Mouse (Mus musculus) ovary, postnatal 10 days (tissue): ENCODE measurements around the gene Dars2.

ENCODE experiments used
- DNase-seq: peaks from one replicate; pipeline ENCODE4 v3.0.0; 2022; ENCODE audit warnings: low spot score

The Dars2 gene

DNA sequence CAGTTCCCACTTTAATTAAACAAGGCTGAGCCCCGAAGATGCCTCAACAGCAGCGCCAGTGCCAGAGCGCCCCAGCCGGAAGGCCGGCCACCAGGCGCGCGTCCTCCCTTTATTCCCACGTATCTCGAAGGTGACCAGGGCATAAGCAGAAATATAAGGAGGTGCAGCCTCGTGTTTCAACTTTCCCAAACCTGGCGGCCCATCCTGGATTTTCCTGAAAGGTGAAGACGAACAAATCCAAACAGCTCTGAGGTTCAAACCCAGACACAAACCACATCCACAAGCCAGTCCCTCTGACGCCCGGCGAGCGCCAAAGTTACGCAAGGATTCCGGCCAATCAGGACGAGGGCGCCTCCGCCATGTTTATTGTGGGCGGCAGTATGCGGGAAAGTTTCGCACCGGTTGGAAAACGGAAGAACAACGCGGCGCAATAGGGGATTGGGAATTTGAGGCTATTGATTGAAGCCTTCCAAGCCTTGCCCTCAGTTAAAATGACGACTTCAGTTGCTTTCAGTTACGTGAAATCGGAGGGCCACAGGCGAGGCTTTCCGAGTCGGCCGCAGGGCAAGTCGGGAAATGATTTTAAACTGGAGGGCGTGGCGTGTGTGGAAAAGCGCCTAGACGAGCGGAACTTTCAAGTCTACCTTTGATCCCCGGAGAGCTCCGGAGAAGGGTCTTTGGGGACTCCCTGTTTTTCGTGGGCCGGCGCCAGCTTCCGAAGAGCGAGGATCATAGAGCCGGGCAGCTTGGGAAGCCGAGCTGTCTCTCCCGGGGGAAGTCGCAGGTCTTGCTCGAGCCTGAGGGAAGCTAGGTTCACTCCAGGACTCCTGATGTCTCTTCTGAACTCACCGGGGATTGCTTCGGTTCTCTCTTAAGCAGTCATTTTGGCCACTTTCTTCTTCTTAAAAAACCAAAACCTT lies at the start of gene Dars2, which contains the start of gene Cenpl:
Dars2 (minus strand) TSS at position 307 of the 920 bp plus-strand sequence.
Cenpl (plus strand) TSS at position 362 of the 920 bp plus-strand sequence.
- DNase-seq = peak; percentile 88

DNA sequence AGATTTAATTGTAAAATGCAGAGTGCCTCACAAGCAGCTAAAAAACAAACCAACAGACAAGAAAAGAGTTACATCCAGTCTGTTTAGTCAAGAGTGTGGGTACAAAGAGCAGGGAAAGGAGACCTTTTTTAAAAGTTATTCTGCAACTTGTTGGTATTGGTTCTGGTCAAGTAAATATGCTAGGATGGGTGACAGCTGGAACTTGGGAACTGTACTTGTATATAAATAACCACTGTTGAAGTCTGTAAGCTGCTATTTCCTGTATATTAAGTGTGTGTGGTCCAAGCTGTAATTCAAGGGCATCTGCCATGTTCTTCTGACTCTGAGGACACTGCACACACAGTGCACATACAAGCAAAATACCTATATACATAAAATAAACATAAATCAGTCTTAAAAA lies 44.1 kb upstream of the Dars2 start:
- no peak for DNase-seq

DNA sequence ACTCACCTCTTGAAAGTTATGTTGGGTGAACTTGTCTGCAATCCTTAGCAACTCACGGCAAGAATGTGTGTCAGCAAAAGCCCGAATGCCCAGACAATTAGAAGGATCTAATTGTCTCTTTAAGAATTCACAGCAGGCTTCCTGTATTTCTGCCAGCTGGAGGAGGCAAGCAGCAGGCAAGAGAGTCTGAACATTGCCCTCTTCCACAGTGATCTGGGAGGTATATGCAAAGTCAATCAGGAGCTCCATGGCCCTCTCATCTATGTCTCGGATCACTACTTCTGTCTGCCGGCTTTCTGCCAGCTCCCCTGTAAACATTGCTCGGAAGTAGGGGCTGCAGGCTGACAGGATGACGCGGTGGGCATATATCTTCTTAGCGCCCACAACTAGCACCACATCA lies 38.8 kb upstream of the Dars2 start:
- DNase-seq = no peak

DNA sequence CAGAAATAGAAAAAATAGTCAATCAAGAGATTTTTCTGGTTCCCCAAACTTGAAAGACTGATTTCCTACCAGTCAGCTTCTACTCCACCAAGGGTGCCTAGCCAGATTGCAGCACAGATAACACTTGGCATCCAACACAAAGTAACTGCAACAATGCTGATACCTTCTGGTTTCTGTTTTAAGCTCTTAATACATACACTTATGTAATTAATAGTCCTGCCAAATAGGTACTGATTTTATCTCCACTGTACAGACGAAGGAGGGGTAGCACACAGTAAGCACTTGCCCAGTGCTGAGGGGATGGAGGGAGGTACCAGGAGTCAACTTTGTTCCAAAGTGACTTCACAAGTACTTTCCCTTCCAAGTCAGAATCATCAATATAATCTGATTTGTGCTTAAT lies 33.4 kb upstream of the Dars2 start:
- DNase-seq = no peak

DNA sequence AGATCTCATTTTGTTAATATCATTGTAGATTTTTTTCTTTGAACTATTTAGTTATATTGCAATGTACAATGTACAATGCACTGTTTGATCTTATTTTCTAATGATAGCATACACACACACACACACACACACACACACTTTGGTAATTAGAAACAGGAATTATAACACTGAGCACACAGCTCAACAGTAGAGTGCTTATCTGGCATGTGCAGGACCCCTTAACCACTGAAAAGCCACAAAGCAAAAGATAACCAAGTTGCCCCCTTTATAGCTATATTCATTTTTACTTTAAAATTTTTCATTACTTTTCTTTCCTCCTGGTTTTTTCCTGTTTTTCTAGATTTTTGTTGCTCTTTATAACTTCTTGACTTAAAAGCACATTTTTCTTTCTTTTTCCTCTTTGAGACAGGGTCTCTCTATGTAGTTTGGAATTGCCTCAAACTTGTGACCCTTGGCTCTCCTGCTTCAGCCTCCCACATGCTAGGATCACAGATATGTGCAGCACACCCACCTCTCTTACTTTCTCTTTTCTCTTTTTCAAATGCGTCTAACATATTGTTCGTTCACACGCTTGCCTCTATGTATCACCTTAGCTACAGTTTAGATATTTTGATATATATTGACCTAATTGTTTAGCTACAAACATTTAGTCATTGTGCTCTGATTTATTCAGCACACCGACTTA lies 29.4 kb upstream of the Dars2 start:
- no peak for DNase-seq

DNA sequence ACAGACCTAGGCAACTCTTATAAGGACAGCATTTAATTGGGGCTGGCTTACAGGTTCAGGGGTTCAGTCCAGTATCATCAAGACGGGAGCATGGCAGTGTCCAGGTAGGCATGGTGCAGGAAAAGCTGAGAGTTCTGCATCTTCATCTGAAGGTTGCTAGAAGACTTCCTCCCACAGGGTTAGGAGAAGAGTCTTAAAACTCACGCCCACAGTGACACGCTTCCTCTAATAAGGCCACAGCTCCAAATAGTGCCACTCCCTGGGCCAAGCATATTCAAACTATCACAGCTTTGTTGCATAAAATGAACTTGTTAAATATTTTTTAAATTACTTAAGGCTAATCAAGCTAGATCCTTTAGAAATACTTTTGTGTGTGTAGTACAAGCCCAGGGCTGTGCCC lies 6.8 kb upstream of the Dars2 start:
- no peak for DNase-seq

DNA sequence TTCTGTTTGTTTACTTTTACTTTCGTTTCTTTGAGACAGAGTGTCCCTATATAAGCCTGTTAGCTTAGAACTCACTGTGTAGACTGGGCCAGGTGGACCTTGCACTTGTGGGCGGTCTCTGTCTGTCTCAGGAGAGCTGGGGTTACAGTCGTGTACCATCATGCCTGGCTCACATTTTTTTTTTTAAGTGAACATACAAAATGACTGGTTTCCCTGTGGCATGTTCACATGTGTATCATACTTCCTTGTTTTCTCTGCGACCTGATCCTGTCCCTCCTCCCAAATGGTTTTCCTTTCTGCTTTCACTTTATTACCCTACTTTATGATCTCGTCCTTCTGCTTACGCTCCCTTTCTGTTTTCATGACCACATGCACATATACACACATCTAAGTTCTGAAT lies 5.8 kb upstream of the Dars2 start:
- no peak for DNase-seq

DNA sequence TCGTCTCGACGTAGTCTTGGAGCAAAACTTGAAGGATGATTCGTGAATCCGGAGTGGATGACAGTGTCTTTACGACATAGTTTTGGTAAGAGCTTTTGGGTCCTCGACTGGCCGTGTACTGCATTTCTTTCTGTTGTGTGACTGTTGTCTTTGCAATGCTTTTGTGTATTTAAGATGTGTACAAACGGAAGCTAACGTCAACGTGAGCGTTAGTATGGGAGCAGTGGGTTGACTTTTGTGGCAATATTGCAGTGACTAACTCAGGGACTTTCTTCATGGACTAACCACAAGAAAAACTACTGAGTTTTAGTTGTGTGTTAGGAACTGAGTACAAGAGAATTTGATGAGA lies 788 bp upstream of the Dars2 start:
- DNase-seq = no peak

DNA sequence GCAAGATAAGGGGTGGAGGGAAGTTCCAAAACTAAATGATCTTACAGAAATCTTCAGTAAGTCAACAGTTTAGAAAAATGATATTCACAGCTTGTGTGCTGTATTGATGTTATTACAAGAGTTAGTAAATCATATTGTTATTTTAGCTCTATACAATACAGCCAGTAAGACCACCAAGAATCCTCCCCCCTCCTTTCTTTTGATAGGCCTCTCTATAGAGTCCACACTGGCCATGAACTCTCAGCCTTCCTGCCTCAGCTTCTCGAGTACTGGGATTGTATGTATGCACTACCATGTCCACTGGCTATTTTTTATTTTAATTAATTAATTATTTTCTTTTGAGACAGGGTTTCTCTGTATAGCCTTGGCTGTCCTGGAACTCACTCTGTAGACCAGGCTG lies 7.1 kb downstream of the Dars2 start:
- DNase-seq = no peak

DNA sequence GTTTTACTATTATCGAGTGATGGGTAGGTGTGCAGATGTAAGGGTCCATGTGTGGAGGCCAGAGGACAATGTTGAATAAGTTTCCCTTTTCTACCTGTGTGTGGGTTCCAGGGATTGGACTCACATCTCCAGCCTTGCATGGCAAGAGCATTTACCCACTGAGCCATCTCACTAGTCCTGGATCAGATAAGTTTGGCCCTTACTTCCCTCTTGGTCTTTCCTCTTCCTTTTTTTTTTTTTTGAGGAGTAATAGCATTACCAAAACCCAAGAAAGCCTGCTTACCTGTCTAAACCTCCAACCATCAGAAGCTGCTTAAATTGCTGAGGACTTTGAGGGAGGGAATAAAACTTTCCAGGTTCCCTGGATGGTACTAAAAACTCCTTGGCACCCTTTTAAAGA lies 13.3 kb downstream of the Dars2 start:
- no peak for DNase-seq

DNA sequence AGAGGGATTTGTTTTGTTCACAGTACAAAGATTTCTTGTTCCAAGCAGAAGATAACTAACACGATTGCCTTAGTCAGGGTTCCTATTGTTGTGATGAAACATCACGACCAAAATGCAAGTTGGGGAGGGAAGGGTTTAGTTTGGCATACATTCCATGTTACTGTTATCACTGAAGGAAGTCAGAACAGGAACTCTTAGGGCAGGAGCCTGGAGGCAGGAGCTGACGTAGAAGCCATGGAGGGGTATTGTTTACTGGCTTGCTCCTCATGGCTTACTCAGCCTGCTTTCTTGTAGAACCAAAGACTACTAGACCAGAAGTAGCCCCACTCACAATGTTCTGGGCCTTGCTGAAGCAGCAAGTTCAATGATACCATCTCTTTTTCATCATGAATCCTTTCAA lies 23.5 kb downstream of the Dars2 start:
- no peak for DNase-seq

DNA sequence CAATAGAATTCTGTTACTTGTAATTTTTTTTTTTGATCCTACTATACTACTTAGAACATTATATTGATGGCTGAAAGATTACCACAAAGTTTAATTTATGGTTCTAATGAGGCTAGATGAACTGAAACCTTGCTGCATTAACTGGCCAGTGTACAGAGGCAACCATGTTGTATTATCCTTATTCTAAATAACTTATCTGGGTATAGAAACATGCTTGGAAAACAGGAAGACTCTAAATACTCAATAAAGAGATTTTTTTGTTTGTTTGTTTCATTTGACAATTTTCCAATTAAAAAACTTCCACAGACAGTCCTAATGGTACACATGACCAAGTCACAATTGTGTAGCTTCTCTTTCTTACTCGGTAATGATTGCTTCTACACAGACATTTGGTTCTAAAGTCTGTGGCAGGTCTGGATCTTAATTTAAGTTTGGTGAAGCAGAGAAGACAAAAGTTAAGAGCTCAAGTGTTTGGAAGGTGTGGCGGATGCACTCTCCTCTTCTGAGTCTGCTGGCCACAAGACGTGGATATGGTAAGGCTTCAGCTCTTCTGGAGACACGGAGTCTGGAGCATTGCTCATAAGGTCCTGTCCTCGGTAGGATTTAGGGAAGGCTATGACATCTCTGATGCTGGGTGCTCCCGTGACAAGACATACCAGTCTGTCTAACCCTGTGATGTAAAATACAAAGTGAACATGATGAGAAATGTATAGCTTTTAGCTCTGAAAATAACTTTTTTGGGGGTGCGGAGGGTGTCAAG lies 29.0 kb downstream of the Dars2 start:
- DNase-seq = no peak

DNA sequence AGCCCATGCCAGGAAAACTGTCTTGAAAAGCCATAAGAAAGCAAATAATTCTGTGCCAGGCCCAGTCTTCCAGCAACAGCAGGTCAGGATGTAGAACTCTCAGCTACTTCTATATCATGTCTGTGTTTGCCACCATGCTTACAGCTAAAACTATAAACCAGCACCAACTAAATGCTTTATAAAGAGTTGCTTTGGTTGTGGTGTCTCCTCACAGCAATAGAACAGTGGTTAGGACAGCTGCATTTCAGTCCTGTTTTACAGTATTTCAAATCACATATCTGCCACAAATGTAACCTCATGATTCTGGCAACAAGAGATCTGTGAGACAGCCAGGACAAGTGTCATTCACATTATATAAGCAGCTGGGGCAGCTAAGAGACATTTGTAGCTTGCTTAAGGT lies 29.6 kb downstream of the Dars2 start:
- DNase-seq = no peak

DNA sequence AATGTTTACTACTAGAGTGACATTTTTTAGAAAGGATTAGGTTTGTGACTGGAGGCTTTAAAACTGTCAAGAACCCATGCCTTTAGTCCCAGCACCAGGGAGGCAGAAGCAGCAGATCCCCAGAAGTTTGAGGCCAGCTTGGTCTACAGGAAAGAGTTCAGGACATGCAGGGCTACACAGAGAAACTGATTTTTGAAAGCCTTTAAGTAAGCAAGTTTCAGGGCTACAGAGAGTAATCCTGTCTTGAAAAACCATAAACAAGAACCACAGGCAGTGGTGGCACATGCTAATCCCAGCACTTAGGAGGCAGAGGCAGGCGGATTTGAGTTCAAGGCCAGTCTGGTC lies 30.1 kb downstream of the Dars2 start:
- DNase-seq = no peak

DNA sequence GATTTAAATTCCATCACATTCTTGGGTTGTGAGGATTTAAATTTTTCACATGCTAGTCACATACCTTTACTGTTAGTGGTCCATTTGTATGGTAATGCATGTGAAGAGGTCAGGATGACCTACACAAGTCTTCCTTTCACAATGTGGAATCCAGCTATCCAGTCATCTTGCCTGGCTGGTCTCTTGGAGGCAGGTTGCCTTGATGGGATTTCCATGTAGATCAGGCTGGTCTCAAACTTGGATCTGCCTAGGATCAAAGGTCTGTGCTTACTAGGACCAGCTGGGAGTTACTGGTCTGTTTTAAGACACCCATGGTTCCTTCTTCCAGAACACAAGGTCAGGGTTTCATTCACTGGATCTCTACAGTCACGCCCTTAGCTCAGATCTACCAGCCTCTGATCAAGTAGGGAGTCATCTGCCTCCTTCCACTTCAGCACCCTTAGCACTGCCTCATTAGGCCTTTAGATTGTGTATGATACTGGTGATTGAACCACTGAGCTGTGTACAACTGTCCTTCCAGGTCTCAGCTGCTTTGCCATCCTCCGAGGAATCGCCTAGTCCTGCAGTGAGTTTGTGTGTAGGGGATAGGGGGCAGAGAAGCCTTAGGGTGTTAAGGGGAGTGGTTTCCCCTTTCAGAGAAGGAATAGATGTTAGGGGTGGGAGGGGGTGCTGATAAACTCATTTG lies 30.6 kb downstream of the Dars2 start:
- DNase-seq = no peak

DNA sequence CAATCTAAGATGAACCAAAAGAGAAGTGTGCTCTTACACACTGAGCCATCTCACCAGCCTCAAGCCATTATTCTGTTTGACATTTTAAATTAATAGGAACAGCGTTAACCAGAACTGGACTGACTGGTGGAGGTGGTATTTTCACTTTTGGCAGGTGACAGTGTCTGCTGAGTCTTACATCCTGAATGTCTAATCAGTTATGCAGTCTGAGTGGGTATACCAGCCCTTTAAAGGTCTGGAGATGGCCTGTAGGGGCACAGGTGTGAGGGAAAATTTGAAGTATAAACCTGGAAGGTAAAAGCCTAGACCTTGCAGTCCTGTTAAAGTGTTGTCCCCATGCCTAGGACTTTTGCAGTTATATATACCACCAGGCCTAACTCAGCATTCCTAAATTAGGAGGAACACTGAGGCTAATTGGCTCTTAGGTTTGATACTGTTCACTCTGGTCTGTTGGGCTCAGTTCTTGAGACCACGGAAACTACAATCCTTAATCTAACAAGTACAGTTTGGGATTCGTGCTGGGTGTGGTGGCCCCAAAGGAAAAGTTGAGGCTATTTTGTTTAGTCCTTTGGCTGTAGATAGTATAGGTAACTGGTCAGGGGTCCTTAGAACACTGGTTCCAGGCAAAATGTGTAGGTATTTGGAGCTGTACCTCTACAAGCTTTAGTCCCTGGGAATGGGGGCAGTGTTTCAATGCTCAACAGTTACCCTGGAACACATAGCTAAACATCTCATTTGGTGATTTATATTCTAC lies 31.3 kb downstream of the Dars2 start:
- no peak for DNase-seq

DNA sequence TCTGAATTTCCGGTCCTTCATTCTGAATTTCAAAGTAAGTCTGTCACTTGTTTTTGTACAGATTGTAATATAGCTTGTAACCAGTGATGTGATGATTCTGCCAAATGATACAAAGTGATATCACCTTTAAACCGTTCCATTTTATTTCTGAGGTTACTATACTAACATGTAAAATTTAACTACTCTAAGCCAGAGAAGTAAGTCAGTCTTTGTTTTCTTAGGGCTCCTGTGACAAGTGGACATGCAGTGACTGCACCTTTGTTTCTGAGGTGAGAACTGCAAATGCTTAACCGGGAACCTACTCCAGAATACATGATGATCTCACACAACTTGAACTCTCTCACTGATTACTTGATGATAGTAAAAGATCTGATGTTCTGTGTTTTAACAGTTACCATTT lies 32.5 kb downstream of the Dars2 start:
- no peak for DNase-seq

DNA sequence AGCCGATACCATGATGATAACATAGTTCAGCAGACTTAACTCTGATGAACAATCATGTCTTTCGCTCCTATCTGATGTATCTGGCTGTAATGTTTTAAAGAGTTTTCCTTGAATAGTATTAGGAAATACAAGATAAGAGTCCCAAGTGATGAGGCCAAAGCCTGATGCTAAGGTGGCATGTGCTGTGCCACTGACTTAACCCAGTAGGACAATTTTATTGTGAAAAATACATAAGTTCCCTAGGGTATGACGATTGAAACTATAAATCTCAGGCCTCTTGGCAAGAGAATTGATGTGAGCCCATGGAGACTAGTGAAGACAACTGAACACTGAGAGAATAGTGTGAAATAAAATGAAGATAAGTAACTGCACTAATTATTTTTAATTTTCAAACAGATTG lies 32.9 kb downstream of the Dars2 start:
- no peak for DNase-seq

DNA sequence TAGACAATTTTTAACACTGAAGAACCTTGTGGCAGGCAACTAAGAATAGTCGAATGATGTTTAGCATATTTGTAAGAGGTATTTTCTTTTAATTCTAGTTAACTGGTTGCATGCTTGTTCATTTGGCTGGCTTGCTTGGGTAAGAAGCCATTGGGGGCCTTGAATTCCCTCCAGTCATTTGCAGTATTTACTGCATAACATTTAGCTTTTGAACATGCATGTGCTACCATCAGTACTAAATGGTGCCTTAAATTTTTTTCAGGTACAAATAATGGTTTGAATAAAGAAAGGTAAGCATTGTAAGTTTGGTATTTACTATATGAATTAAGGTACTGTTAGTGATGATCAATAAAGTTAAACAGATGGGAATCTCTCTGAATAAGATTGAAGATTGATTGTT lies 33.4 kb downstream of the Dars2 start:
- DNase-seq = no peak

DNA sequence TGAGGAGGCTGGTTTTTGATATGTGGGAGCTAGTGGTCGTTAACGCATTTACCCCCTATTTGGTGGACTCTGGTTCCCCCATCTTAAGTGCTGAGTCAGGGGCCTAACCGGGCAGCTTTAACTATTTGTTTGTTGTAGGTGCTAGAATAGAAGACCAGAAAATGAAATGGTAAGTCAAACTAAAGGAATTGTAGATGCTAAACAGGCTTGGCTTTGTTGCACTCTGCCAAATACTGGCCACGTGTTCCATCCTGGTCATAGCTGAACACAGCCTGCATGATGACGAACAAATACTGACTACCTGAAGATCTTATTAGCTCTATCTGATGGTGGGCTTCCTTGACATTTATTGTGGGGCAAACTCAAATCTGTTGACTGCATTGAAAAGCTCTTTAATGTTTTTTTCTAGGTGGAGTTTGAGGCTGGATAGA lies 34.0 kb downstream of the Dars2 start:
- DNase-seq = no peak

DNA sequence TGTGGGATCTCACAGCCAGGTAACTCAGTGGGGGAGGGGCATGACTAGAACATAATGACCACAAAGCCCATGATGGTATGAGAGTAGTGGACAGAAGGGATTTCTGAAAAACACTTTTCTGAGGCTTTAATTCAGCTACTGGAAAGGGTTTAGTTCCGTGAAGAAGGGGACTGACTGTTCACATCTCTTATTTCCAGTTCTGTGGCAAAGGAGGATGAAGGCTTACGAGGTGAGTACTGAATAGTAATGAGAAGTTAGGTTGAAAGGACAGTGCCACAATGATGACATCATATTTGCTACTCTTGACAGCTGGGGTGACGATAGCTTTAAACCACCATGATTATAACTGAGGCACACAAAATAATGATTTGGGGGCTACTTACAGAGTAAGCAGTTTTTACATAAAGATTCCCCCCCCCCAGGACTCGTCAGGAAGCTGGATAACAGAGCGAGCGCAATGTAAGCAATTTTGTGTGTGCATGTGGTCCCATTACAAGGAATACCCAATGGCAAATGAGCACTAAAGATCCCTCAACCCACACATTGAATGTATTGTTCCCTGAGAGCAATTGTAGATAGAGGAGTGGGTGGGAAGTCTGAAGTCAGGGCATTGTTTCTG lies 34.6 kb downstream of the Dars2 start:
- DNase-seq = no peak
